Mouse (Mus musculus): ENCODE measurements around the gene 9530068E07Rik. TPM values are rescaled to one million over a fixed set of nuclear protein-coding genes. Genes with fewer than 3 reads are reported as not detected.
"Not testable (repeated sequence)": the region's sequence is repeated elsewhere in the genome, so short reads cannot be mapped to it uniquely, and the experiment has no call there.

The 9530068E07Rik gene
- total and polyA plus RNA-seq, 3 experiments: 71.1 to 96.3 (median 73.9) TPM

DNA sequence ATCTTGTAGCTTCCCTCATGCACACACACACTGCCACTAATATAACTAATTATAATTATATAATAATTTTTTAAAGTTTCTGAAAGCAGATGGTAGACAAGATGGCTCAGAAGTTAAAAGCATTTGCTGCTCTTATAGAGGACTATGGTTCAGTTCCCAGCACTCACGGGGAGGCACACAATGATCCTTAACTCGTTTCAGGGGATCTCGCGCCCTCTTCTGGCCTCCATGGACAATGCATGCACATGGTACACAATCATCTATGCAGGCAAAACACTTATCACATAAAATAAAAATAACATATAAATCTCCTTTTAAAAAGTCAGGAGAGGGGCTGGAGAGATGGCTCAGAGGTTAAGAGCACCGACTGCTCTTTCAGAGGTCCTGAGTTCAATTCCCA is 41.6 kb upstream of the 9530068E07Rik start:
- Histone ChIP-seq H3K9ac (ENCODE audit: low read depth, low read length) (no peak overlapping the region), H3K27me3 (ENCODE audit: control insufficient read depth, insufficient read depth, low read length) (no peaks in the 10 kb centered on the region), H3K4me1 (ENCODE audit: control insufficient read depth, insufficient read depth, low read length) (peaks cover 4% of the 10 kb centered on the region), H3K4me3 (no peak overlapping the region), H3K27ac (no peak overlapping the region), H3K79me2 (replicated peaks; ENCODE audit: control insufficient read depth, insufficient read depth, low read length) (no peaks in the 10 kb centered on the region), H3K36me3 (ENCODE audit: control insufficient read depth, insufficient read depth, low read length) (no peaks in the 10 kb centered on the region)
- DNase-seq: no peak
- 78% methylated on average over 5 of the region's 5 CpGs for WGBS
- no peak for TF ChIP-seq POLR2A (IDR thresholded peaks at IDR 0.05; ENCODE audit: insufficient read depth, low read depth, low read length)
- TF ChIP-seq EP300 (IDR thresholded peaks at IDR 0.05; ENCODE audit: insufficient read depth, low read depth, low read length): no peak
- TF ChIP-seq CTCF (IDR thresholded peaks at IDR 0.05): no peak
- intact Hi-C loops (cut with DNase I): no loop called here

DNA sequence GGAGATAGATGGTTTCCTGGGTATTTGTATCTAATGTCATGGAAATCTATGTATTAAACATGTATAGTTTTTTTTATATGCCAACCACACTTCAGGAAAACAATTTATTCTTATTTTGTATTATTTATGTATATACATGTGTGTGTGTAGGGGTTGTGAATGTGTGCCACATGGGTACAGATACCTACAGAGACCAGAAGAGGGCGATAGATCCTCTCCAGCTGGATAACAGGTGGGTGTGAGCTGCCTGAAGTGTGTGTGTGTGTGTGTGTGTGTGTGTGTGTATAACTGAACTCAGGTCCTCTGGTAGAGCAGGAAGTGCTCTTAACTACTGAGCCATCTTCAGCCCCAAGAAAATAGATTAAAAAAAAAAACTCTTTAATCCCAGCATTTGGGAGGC is 40.6 kb upstream of the 9530068E07Rik start:
- H3K9ac ChIP-seq (ENCODE audit: low read depth, low read length): no peak overlapping the region
- H3K79me2 ChIP-seq (replicated peaks; ENCODE audit: control insufficient read depth, insufficient read depth, low read length): no peaks in the 10 kb centered on the region
- intact Hi-C loops (cut with DNase I): no loop called here
- 84% methylated on average over 1 of the region's 1 CpGs for WGBS
- no peaks in the 10 kb centered on the region for H3K27me3 ChIP-seq (ENCODE audit: control insufficient read depth, insufficient read depth, low read length)
- no peak for DNase-seq
- H3K4me3 ChIP-seq: no peak overlapping the region
- H3K36me3 ChIP-seq (ENCODE audit: control insufficient read depth, insufficient read depth, low read length): no peaks in the 10 kb centered on the region; the same call in 1 of the 2 replicates
- no peak overlapping the region for H3K27ac ChIP-seq
- TF ChIP-seq POLR2A (IDR thresholded peaks at IDR 0.05; ENCODE audit: insufficient read depth, low read depth, low read length): no peak
- no peak for TF ChIP-seq EP300 (IDR thresholded peaks at IDR 0.05; ENCODE audit: insufficient read depth, low read depth, low read length)
- TF ChIP-seq CTCF (IDR thresholded peaks at IDR 0.05): peak; percentile 24; the same call in 1 of the 2 replicates
- peaks cover 10% of the 10 kb centered on the region for H3K4me1 ChIP-seq (ENCODE audit: control insufficient read depth, insufficient read depth, low read length)

- H3K9ac ChIP-seq (ENCODE audit: low read depth, low read length); H3K4me3 ChIP-seq; H3K36me3 ChIP-seq (ENCODE audit: control insufficient read depth, insufficient read depth, low read length); H3K27me3 ChIP-seq (ENCODE audit: control insufficient read depth, insufficient read depth, low read length); H3K79me2 ChIP-seq (replicated peaks; ENCODE audit: control insufficient read depth, insufficient read depth, low read length); intact Hi-C loops (cut with DNase I); H3K4me1 ChIP-seq (ENCODE audit: control insufficient read depth, insufficient read depth, low read length); DNase-seq; H3K27ac ChIP-seq: not testable (repeated sequence)
- WGBS: 98% methylated on average over 5 of the region's 5 CpGs
These were observed 39.1 kb upstream of the 9530068E07Rik start for GRCm38 (mm10) chr11:52357091-52357490.

- no peak overlapping the region for H3K9ac ChIP-seq (ENCODE audit: low read depth, low read length)
- H3K79me2 ChIP-seq (replicated peaks; ENCODE audit: control insufficient read depth, insufficient read depth, low read length): no peaks in the 10 kb centered on the region; the same call in 1 of the 2 replicates
- no peaks in the 10 kb centered on the region for H3K27me3 ChIP-seq (ENCODE audit: control insufficient read depth, insufficient read depth, low read length)
- peak in 1 of 2 experiments; percentile 49 for DNase-seq
- no peak for TF ChIP-seq EP300 (IDR thresholded peaks at IDR 0.05; ENCODE audit: insufficient read depth, low read depth, low read length)
- TF ChIP-seq CTCF (IDR thresholded peaks at IDR 0.05): no peak
- no peak for TF ChIP-seq POLR2A (IDR thresholded peaks at IDR 0.05; ENCODE audit: insufficient read depth, low read depth, low read length)
- intact Hi-C loops (cut with DNase I): no loop called here
- H3K27ac ChIP-seq: no peak overlapping the region
- peaks cover 12% of the 10 kb centered on the region for H3K4me1 ChIP-seq (ENCODE audit: control insufficient read depth, insufficient read depth, low read length)
- 19% methylated on average over 4 of the region's 4 CpGs for WGBS
- H3K36me3 ChIP-seq (ENCODE audit: control insufficient read depth, insufficient read depth, low read length): no peaks in the 10 kb centered on the region; the same call in 1 of the 2 replicates
- no peak overlapping the region for H3K4me3 ChIP-seq
These were observed 37.7 kb upstream of the 9530068E07Rik start for GRCm38 (mm10) chr11:52358520-52358919.

GRCm38 (mm10) chr11:52359686-52360470 is 36.4 kb upstream of the 9530068E07Rik start:
- peak overlapping the region; percentile 98 for H3K27ac ChIP-seq
- WGBS: 22% methylated on average over 22 of the region's 22 CpGs
- intact Hi-C loops (cut with DNase I): no loop called here

More at GRCm38 (mm10) chr11:52359686-52360470, 36.4 kb upstream of the 9530068E07Rik start:
- H3K4me1 ChIP-seq (ENCODE audit: control insufficient read depth, insufficient read depth, low read length): peaks cover 16% of the 10 kb centered on the region
- no peaks in the 10 kb centered on the region for H3K27me3 ChIP-seq (ENCODE audit: control insufficient read depth, insufficient read depth, low read length)
- no peak for DNase-seq
- no peaks in the 10 kb centered on the region; the same call in 1 of the 2 replicates for H3K79me2 ChIP-seq (replicated peaks; ENCODE audit: control insufficient read depth, insufficient read depth, low read length)
- peak overlapping the region; percentile 93 for H3K9ac ChIP-seq (ENCODE audit: low read depth, low read length)
- H3K4me3 ChIP-seq: peak overlapping the region; percentile 80
- no peaks in the 10 kb centered on the region; the same call in 1 of the 2 replicates for H3K36me3 ChIP-seq (ENCODE audit: control insufficient read depth, insufficient read depth, low read length)
- no peak for TF ChIP-seq EP300 (IDR thresholded peaks at IDR 0.05; ENCODE audit: insufficient read depth, low read depth, low read length)
- TF ChIP-seq CTCF (IDR thresholded peaks at IDR 0.05): no peak
- TF ChIP-seq POLR2A (IDR thresholded peaks at IDR 0.05; ENCODE audit: insufficient read depth, low read depth, low read length): no peak; the same call in 1 of the 2 replicates
